Mouse (Mus musculus) MEL (cell line): Measurements from ENCODE around the gene Atp6v0b. TPM values are rescaled to one million over a fixed set of nuclear protein-coding genes. Genes with fewer than 3 reads are reported as not detected.

Source experiments
- DNase-seq: peaks from one replicate; pipeline ENCODE4 v3.0.0; 2011; ENCODE audit warnings: low read depth, low spot score
- H3K27ac ChIP-seq: 2 replicates; pipeline ENCODE4 v1.5.1; 2012; ENCODE audit warnings: low read depth, mild to moderate bottlenecking, control low read depth, low read length, moderate library complexity; ENCODE audit not compliant: control insufficient read depth
- H3K27me3 ChIP-seq, 2 experiments: fragments of 150-350 bp in 1 of 2; sonication (generic) in 1 of 2; 2 replicates each; pipeline ENCODE4 v1.6.1; 2012; ENCODE audit warnings: low read length in 2 of 2, mild to moderate bottlenecking in 2 of 2, improper control_type of control experiment in 1 of 2, moderate library complexity in 1 of 2; ENCODE audit not compliant: insufficient read depth in 2 of 2, control insufficient read depth in 1 of 2
- H3K36me3 ChIP-seq, 2 experiments: 2 replicates each; pipeline ENCODE4 v1.6.1; 2012 to 2014; ENCODE audit warnings: low read length in 2 of 2, improper control_type of control experiment in 1 of 2, inconsistent platforms in 1 of 2, mild to moderate bottlenecking in 1 of 2; ENCODE audit not compliant: insufficient read depth in 2 of 2, control insufficient read depth in 1 of 2
- H3K4me1 ChIP-seq, 2 experiments: fragments of 150-350 bp in 1 of 2; sonication (generic) in 1 of 2; 2 replicates each; pipeline ENCODE4 v1.6.1; 2012; ENCODE audit warnings: low read length in 2 of 2, improper control_type of control experiment in 1 of 2, mild to moderate bottlenecking in 1 of 2; ENCODE audit not compliant: insufficient read depth in 2 of 2, control insufficient read depth in 1 of 2
- H3K4me3 ChIP-seq, 2 experiments: fragments of 150-350 bp in 1 of 2; sonication (generic) in 1 of 2; 2 replicates each; pipeline ENCODE4 v1.5.1; 2012; ENCODE audit warnings: low read depth in 2 of 2, low read length in 2 of 2, mild to moderate bottlenecking in 2 of 2, moderate library complexity in 2 of 2, control low read depth in 1 of 2, improper control_type of control experiment in 1 of 2; ENCODE audit not compliant: control insufficient read depth in 1 of 2, insufficient read depth in 1 of 2
- H3K79me2 ChIP-seq: 2 replicates; pipeline ENCODE4 v1.6.1; 2012; ENCODE audit warnings: mild to moderate bottlenecking, low read length, moderate library complexity; ENCODE audit not compliant: control insufficient read depth, poor library complexity, insufficient read depth
- H3K9ac ChIP-seq: 2 replicates; pipeline ENCODE4 v1.6.1; 2012; ENCODE audit warnings: low read depth, mild to moderate bottlenecking, control low read depth, low read length, moderate library complexity; ENCODE audit not compliant: control insufficient read depth, poor library complexity, severe bottlenecking
- H3K9me3 ChIP-seq: fragments of 150-350 bp; sonication (generic); replicated peaks from 2 replicates; pipeline ENCODE4 v1.6.1; 2012; ENCODE audit warnings: mild to moderate bottlenecking, low read length, improper control_type of control experiment, moderate library complexity; ENCODE audit not compliant: insufficient read depth
- BHLHE40 ChIP-seq: IDR thresholded peaks from 2 replicates; pipeline ENCODE4 v1.6.1; 2012; ENCODE audit warnings: low read depth, mild to moderate bottlenecking, inconsistent platforms, low read length, improper control_type of control experiment, borderline replicate concordance
- CHD1 ChIP-seq: IDR thresholded peaks from 2 replicates; pipeline ENCODE4 v1.6.1; 2012; ENCODE audit warnings: low read depth, mild to moderate bottlenecking, inconsistent platforms, low read length, improper control_type of control experiment
- CTCF ChIP-seq, 3 experiments: IDR thresholded peaks in 2 of 3; conservative IDR thresholded peaks in 1 of 3; 2 replicates each; pipeline ENCODE4 v1.5.1; 2011 to 2012; ENCODE audit warnings: low read length in 3 of 3, low read depth in 2 of 3, mild to moderate bottlenecking in 2 of 3, improper control_type of control experiment in 1 of 3, inconsistent platforms in 1 of 3, mixed read lengths in 1 of 3, moderate library complexity in 1 of 3; ENCODE audit not compliant: control insufficient read depth in 1 of 3, insufficient read depth in 1 of 3, poor library complexity in 1 of 3, severe bottlenecking in 1 of 3
- E2F4 ChIP-seq: IDR thresholded peaks from 2 replicates; pipeline ENCODE4 v1.6.1; 2011; ENCODE audit warnings: low read depth, low read length, improper control_type of control experiment, borderline replicate concordance
- ELF1 ChIP-seq: IDR thresholded peaks from 2 replicates; pipeline ENCODE4 v1.6.1; 2014; ENCODE audit warnings: low read depth, mild to moderate bottlenecking, inconsistent platforms, low read length, improper control_type of control experiment, moderate library complexity
- EP300 ChIP-seq, 2 experiments: IDR thresholded peaks; 2 replicates each; pipeline ENCODE4 v1.6.1; 2011; ENCODE audit warnings: improper control_type of control experiment in 2 of 2, low read length in 2 of 2, low read depth in 1 of 2, mild to moderate bottlenecking in 1 of 2
- ETS1 ChIP-seq: IDR thresholded peaks from 2 replicates; pipeline ENCODE4 v1.6.1; 2012; ENCODE audit warnings: low read depth, mild to moderate bottlenecking, inconsistent platforms, low read length, improper control_type of control experiment, moderate library complexity
- HCFC1 ChIP-seq: IDR thresholded peaks from 2 replicates; pipeline ENCODE4 v1.6.1; 2012; ENCODE audit warnings: low read depth, mild to moderate bottlenecking, inconsistent platforms, low read length, improper control_type of control experiment, moderate library complexity
- KAT2A ChIP-seq: conservative IDR thresholded peaks from 2 replicates; pipeline ENCODE4 v1.6.1; 2012; ENCODE audit warnings: low read depth, low read length, improper control_type of control experiment, inconsistent platforms
- MAX ChIP-seq: IDR thresholded peaks from 2 replicates; pipeline ENCODE4 v1.6.1; 2011; ENCODE audit warnings: low read length, improper control_type of control experiment
- MAZ ChIP-seq: IDR thresholded peaks from 2 replicates; pipeline ENCODE4 v1.6.1; 2012; ENCODE audit warnings: low read depth, mild to moderate bottlenecking, inconsistent platforms, low read length, improper control_type of control experiment
- MEF2A ChIP-seq: IDR thresholded peaks from 2 replicates; pipeline ENCODE4 v1.6.1; 2014; ENCODE audit warnings: low read depth, mild to moderate bottlenecking, inconsistent platforms, low read length, improper control_type of control experiment; ENCODE audit not compliant: poor library complexity, insufficient replicate concordance, severe bottlenecking; ENCODE audit errors: extremely low read depth
- MXI1 ChIP-seq: IDR thresholded peaks from 2 replicates; pipeline ENCODE4 v1.6.1; 2011; ENCODE audit warnings: mild to moderate bottlenecking, low read depth, low read length, improper control_type of control experiment
- MYB ChIP-seq: IDR thresholded peaks from 2 replicates; pipeline ENCODE4 v1.6.1; 2011; ENCODE audit warnings: mild to moderate bottlenecking, low read depth, low read length, improper control_type of control experiment
- MYC ChIP-seq: IDR thresholded peaks from 2 replicates; pipeline ENCODE4 v1.6.1; 2011; ENCODE audit warnings: low read depth, mild to moderate bottlenecking, low read length, improper control_type of control experiment, moderate library complexity
- NELFE ChIP-seq: IDR thresholded peaks from 2 replicates; pipeline ENCODE4 v1.6.1; 2011; ENCODE audit warnings: low read depth, low read length, improper control_type of control experiment
- NRF1 ChIP-seq: IDR thresholded peaks from 2 replicates; pipeline ENCODE4 v1.6.1; 2014; ENCODE audit warnings: low read depth, mild to moderate bottlenecking, inconsistent platforms, low read length, improper control_type of control experiment, moderate library complexity; ENCODE audit not compliant: poor library complexity, insufficient read depth, severe bottlenecking
- POLR2A ChIP-seq, 2 experiments: IDR thresholded peaks; 2 replicates each; pipeline ENCODE4 v1.6.1; 2011 to 2012; ENCODE audit warnings: low read length in 2 of 2, mild to moderate bottlenecking in 2 of 2, control low read depth in 1 of 2, improper control_type of control experiment in 1 of 2, low read depth in 1 of 2, moderate library complexity in 1 of 2; ENCODE audit not compliant: control insufficient read depth in 1 of 2, insufficient read depth in 1 of 2, poor library complexity in 1 of 2
- RAD21 ChIP-seq: IDR thresholded peaks from 2 replicates; pipeline ENCODE4 v1.6.1; 2011; ENCODE audit warnings: mild to moderate bottlenecking, low read depth, low read length, improper control_type of control experiment
- RCOR1 ChIP-seq: IDR thresholded peaks from 2 replicates; pipeline ENCODE4 v1.6.1; 2012; ENCODE audit warnings: low read depth, mild to moderate bottlenecking, inconsistent platforms, low read length, improper control_type of control experiment
- SIN3A ChIP-seq: IDR thresholded peaks from 2 replicates; pipeline ENCODE4 v1.6.1; 2012; ENCODE audit warnings: low read length, improper control_type of control experiment, inconsistent platforms
- SMC3 ChIP-seq: IDR thresholded peaks from 2 replicates; pipeline ENCODE4 v1.6.1; 2011; ENCODE audit warnings: low read depth, low read length, improper control_type of control experiment
- TAL1 ChIP-seq: IDR thresholded peaks from 2 replicates; pipeline ENCODE4 v1.6.1; 2012; ENCODE audit warnings: mild to moderate bottlenecking, inconsistent platforms, low read length, moderate library complexity, mixed read lengths
- TCF12 ChIP-seq: IDR thresholded peaks from 2 replicates; pipeline ENCODE4 v1.6.1; 2014; ENCODE audit warnings: low read depth, mild to moderate bottlenecking, inconsistent platforms, low read length, improper control_type of control experiment, moderate library complexity
- UBTF ChIP-seq: IDR thresholded peaks from 2 replicates; pipeline ENCODE4 v1.6.1; 2012; ENCODE audit warnings: low read depth, mild to moderate bottlenecking, inconsistent platforms, low read length, improper control_type of control experiment, moderate library complexity, borderline replicate concordance; ENCODE audit not compliant: insufficient read depth
- USF1 ChIP-seq: IDR thresholded peaks from 2 replicates; pipeline ENCODE4 v1.6.1; 2014; ENCODE audit warnings: low read depth, mild to moderate bottlenecking, inconsistent platforms, low read length, improper control_type of control experiment, moderate library complexity
- USF2 ChIP-seq, 2 experiments: IDR thresholded peaks; 2 replicates each; pipeline ENCODE4 v1.6.1; 2011 to 2012; ENCODE audit warnings: improper control_type of control experiment in 2 of 2, low read length in 2 of 2, borderline replicate concordance in 1 of 2, inconsistent platforms in 1 of 2, low read depth in 1 of 2, mild to moderate bottlenecking in 1 of 2; ENCODE audit not compliant: insufficient read depth in 1 of 2
- ZC3H11A ChIP-seq: IDR thresholded peaks from 2 replicates; pipeline ENCODE4 v1.6.1; 2012; ENCODE audit warnings: low read depth, mild to moderate bottlenecking, inconsistent platforms, low read length, improper control_type of control experiment
- ZKSCAN1 ChIP-seq: IDR thresholded peaks from 2 replicates; pipeline ENCODE4 v1.6.1; 2012; ENCODE audit warnings: low read depth, mild to moderate bottlenecking, inconsistent platforms, low read length, improper control_type of control experiment, moderate library complexity
- ZNF384 ChIP-seq: IDR thresholded peaks from 2 replicates; pipeline ENCODE4 v1.6.1; 2012; ENCODE audit warnings: low read depth, mild to moderate bottlenecking, inconsistent platforms, low read length, improper control_type of control experiment
- polyA plus RNA-seq, 2 experiments: library from polyadenylated mRNA; stranded (reverse) in 1 of 2; unstranded in 1 of 2; fragments of >175 nt in 1 of 2; fragments of >200 nt in 1 of 2; gene quantifications; 2 replicates each; pipeline versions ENCODE4 v1.2.1 to v1.2.4; 2012; ENCODE audit warnings: low replicate concordance in 2 of 2, low read depth in 1 of 2; ENCODE audit not compliant: insufficient read length in 2 of 2, insufficient read depth in 1 of 2, missing spikeins in 1 of 2
- total RNA-seq: library from RNA; depleted of rRNA; stranded (reverse); fragments of 300-350 nt; gene quantifications from 2 replicates; pipeline ENCODE4 v1.2.3, GENCODE M21; 2012

The Atp6v0b gene
- total and polyA plus RNA-seq, 3 experiments, result 286 to 343 TPM; not detected in 1

DNA sequence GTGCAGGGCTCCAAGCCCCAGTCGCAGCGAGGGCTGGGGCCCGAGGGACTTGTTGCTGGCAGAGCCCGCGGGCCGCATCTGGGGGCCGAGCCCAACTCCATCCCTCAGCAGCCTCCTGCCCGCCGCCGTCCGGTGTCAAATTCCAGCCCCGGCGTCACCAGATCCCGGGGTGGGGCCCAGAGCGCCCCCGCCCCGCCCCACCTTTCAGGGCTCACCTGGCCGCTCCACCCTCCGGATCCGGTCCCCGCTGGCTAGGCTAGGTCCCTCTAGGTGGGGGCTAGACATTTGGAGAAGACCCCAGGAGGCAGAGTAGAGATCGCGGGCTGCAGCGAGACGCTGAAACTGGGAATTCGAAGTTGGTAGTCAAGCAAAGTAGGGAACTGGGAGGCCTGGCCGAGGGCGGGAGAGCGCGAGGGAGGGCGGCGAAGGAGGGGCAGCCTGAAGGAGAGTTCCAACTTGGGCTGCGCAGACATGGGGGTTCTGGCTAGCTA, 42.3 kb upstream of the Atp6v0b start, which contains the start of gene Artn:
Gene Artn, minus strand, starts transcription at position 373 of the 491 bp plus-strand sequence.
- no peak for TF ChIP-seq ETS1
- no peak for TF ChIP-seq SIN3A
- TF ChIP-seq TCF12, result no peak
- no peak for TF ChIP-seq ELF1
- TF ChIP-seq ZC3H11A, result no peak
- no peak for TF ChIP-seq RCOR1
- TF ChIP-seq SMC3, result no peak
- TF ChIP-seq KAT2A, result no peak
- no peak for TF ChIP-seq ZKSCAN1
- TF ChIP-seq MEF2A, result no peak
- no peak for TF ChIP-seq CTCF (IDR thresholded peaks at IDR 0.05 in 2 of 3, conservative IDR thresholded peaks at IDR 0.05 in 1 of 3; ENCODE audit: control insufficient read depth in 1 of 3, insufficient read depth in 1 of 3, low read depth in 2 of 3, low read length in 3 of 3, poor library complexity in 1 of 3, severe bottlenecking in 1 of 3)
- TF ChIP-seq BHLHE40, result no peak
- no peak for TF ChIP-seq CHD1
- TF ChIP-seq ZNF384, result no peak
- TF ChIP-seq E2F4, result no peak
- no peak for TF ChIP-seq MAX
- no peak for TF ChIP-seq MAZ
- TF ChIP-seq, all 39 proteins: peak for 0
- Histone ChIP-seq H3K9me3 (no peaks in the 10 kb centered on the region), H3K9ac (peak within 1 kb of the TSS; percentile 54; the same call in 1 of the 2 replicates), H3K27me3 (no peaks in the 10 kb centered on the region), H3K79me2 (no peaks in the 10 kb centered on the region), H3K36me3 (peaks cover 0 to 9% of the 10 kb centered on the region in 2 experiments; a peak in 2 of 4 replicates), H3K27ac (peak within 1 kb of the TSS; percentile 48), H3K4me1 (peaks cover 0 to 18% of the 10 kb centered on the region in 2 experiments; a peak in 2 of 4 replicates), H3K4me3 (no peak within 1 kb of the TSS)
- DNase-seq, result no peak

DNA sequence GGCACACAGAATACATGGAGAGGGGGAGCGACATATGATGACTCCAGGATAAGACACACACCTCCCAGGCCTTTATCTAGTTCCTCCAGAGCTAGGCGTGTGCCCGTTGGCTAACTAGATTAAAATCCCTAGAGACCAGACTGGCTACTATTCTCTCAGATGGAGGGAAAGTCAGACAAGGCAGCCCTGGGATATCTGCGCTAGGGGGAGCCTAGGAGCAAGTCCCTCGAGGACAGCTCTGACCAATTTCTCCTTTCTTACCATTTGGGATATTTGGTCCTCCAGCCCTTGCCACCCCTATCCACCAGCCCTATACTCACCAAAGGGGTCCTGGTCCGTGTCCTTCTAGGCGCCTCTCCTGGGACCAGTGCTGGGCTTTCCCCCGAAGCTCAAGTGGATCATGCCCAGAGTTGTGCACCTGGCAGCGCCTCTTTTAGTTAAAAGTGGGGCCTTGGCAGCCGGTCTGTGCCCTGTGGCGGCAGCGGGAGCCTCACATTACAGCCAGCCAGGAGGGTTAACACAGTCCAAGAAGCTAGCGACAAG, 41.6 kb upstream of the Atp6v0b start:
- no peaks in the 10 kb centered on the region for H3K79me2 ChIP-seq
- peaks cover 0 to 9% of the 10 kb centered on the region in 2 experiments; a peak in 2 of 4 replicates for H3K36me3 ChIP-seq
- H3K4me1 ChIP-seq, result peaks cover 0 to 18% of the 10 kb centered on the region in 2 experiments; a peak in 2 of 4 replicates
- H3K9ac ChIP-seq, result peak overlapping the region; percentile 54; the same call in 1 of the 2 replicates
- H3K27ac ChIP-seq, result peak overlapping the region; percentile 48
- DNase-seq, result peak; percentile 90
- H3K9me3 ChIP-seq, result no peaks in the 10 kb centered on the region
- no peaks in the 10 kb centered on the region for H3K27me3 ChIP-seq
- no peak overlapping the region for H3K4me3 ChIP-seq
- TF ChIP-seq ELF1 (no peak), EP300 (IDR thresholded peaks at IDR 0.05; ENCODE audit: low read depth in 1 of 2, low read length in 2 of 2) (peak; percentile 94 to 97), NRF1 (0 out of 2 replicates have a peak, but pooled peaks have one; percentile 12), TAL1 (peak; percentile 94), POLR2A (IDR thresholded peaks at IDR 0.05; ENCODE audit: control insufficient read depth in 1 of 2, insufficient read depth in 1 of 2, low read depth in 1 of 2, low read length in 2 of 2, poor library complexity in 1 of 2) (no peak), USF1 (no peak), USF2 (IDR thresholded peaks at IDR 0.05; ENCODE audit: borderline replicate concordance in 1 of 2, insufficient read depth in 1 of 2, low read depth in 1 of 2, low read length in 2 of 2) (no peak), RAD21 (peak; percentile 59), HCFC1 (0 out of 2 replicates have a peak, but pooled peaks have one; percentile 26), UBTF (no peak), MXI1 (peak; percentile 61; the same call in 1 of the 2 replicates), MYB (peak; percentile 53; the same call in 1 of the 2 replicates), BHLHE40 (peak; percentile 62; the same call in 1 of the 2 replicates), MYC (0 out of 2 replicates have a peak, but pooled peaks have one; percentile 22), NELFE (no peak)
